ENCODE assay signal across 13 mouse cellular contexts in the genomic region with DNA sequence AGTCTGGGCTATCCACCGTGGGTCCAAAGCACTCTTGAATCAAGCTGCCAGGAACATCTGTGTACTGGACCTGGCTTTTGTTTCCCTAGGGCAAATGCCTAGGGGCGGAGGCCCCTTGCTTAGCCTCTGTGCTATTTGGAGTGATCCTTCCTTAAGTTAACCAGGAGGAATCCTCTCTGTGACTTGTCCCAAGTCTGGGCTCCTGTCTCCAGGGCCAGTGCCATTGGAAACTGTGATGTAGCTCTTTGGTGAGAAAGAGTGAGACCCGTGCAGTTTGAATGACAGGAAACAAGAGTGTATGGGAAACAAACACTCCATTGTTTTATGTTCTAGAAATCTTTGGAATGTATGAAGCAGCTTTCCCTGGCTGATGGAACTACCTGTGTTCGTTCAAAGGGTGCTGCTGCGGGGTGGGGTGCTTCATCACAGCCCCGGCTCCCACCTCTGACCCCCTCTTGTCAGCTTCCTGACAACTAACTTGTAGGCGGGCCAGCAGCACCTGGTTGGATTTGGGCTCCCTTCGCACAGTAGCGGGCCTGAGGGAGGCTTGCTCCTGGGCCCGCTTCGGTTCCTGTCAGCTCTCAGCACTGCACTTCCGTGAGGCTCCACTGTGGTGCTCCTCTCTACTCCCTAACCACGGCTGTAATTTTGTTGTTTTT. TPM values are rescaled to one million over a fixed set of nuclear protein-coding genes. Genes with fewer than 3 reads are reported as not detected.
DNase-seq lines count a peak whose midpoint lies in the region; ATAC-seq and TF ChIP-seq lines count a peak whose summit lies in the region.
"Had no signal": no experiment of that assay in that cellular context is flagged by ENCODE, and none has a peak within 500 bp of the region (broad histone marks: within the 10 kb centered on the region; RNA-seq: fewer than 3 reads in every experiment).

No protein-coding gene starts in this region.

- DNase-seq in cerebellum, adult 11-12 months: peak; percentile 47
- no peak for DNase-seq in cerebellum, adult 18-20 months
- no peak for DNase-seq in layer of hippocampus, adult 2 months (ENCODE audit: low spot score in 2 of 2)
- DNase-seq in layer of hippocampus, adult 8-10 months (ENCODE audit: low spot score in 2 of 2): no peak
- no peak for DNase-seq in ovary, postnatal 14 days (ENCODE audit: low spot score)
- no peak for DNase-seq in kidney, adult 8-10 months
- DNase-seq: adrenal gland, postnatal 10 days; cerebellum, adult 11 months; kidney, postnatal 14 days; thymus, postnatal 4 days had no signal

- no peak for ATAC-seq in embryonic facial prominence, embryonic 15.5 days (ENCODE audit: insufficient number of reproducible peaks, low FRiP score, low TSS enrichment, low read depth)
- no peak for ATAC-seq in limb, embryonic 12.5 days (ENCODE audit: insufficient number of reproducible peaks, insufficient read depth, low FRiP score, low TSS enrichment, low read depth)
- ATAC-seq: midbrain, embryonic 16.5 days had no signal

- TF ChIP-seq CTCF in layer of hippocampus, adult 2 months (conservative IDR thresholded peaks at IDR 0.05): peak; percentile 38

- no peak overlapping the region for H3K9ac ChIP-seq in embryonic facial prominence, embryonic 15.5 days
- H3K9ac ChIP-seq in limb, embryonic 12.5 days (replicated peaks): no peak overlapping the region; the same call in 1 of the 2 replicates

- no peak overlapping the region for H3K4me2 ChIP-seq in embryonic facial prominence, embryonic 15.5 days (replicated peaks)
- no peak overlapping the region for H3K4me2 ChIP-seq in limb, embryonic 12.5 days

- 52% methylated on average over 13 of the region's 13 CpGs for WGBS in embryonic facial prominence, embryonic 15.5 days
- WGBS in limb, embryonic 12.5 days: 74% methylated on average over 13 of the region's 13 CpGs

- H3K9me3 ChIP-seq in embryonic facial prominence, embryonic 15.5 days (replicated peaks): no peaks in the 10 kb centered on the region
- no peaks in the 10 kb centered on the region for H3K9me3 ChIP-seq in limb, embryonic 12.5 days

- H3K4me1 ChIP-seq in embryonic facial prominence, embryonic 15.5 days: peaks cover 28% of the 10 kb centered on the region; the same call in 1 of the 2 replicates
- H3K4me1 ChIP-seq in limb, embryonic 12.5 days (replicated peaks): peaks cover 11% of the 10 kb centered on the region

- H3K36me3 ChIP-seq in embryonic facial prominence, embryonic 15.5 days: peaks cover 56% of the 10 kb centered on the region
- H3K36me3 ChIP-seq in limb, embryonic 12.5 days: peaks cover 91% of the 10 kb centered on the region

- no peaks in the 10 kb centered on the region for H3K27me3 ChIP-seq in embryonic facial prominence, embryonic 15.5 days
- H3K27me3 ChIP-seq in limb, embryonic 12.5 days: no peaks in the 10 kb centered on the region

- peak overlapping the region; percentile 93 for H3K27ac ChIP-seq in layer of hippocampus, adult 2 months
- H3K27ac ChIP-seq in embryonic facial prominence, embryonic 15.5 days (replicated peaks): 0 out of 2 replicates have a peak overlapping the region, but pooled peaks have one; percentile 0
- peak overlapping the region; percentile 62 for H3K27ac ChIP-seq in limb, embryonic 12.5 days

- no peak overlapping the region for H3K4me3 ChIP-seq in layer of hippocampus, adult 2 months
- no peak overlapping the region for H3K4me3 ChIP-seq in embryonic facial prominence, embryonic 15.5 days (replicated peaks)
- no peak overlapping the region for H3K4me3 ChIP-seq in limb, embryonic 12.5 days (replicated peaks)

RNA-seq across cellular contexts. Expression of gene Ehd1, which starts 11.8 kb away (rescaled TPM):
- 10 to 100 TPM; 80.2 to 82.3 TPM for total RNA-seq in layer of hippocampus, adult 2 months (2021)
- 10 to 100 TPM; 59.1 to 76.4 (median 70.3) TPM for total RNA-seq in layer of hippocampus, adult 8-10 months (2022)
- 77.2 and 83.5 TPM in 2 replicates for polyA plus RNA-seq in embryonic facial prominence, embryonic 15.5 days (2015; fragmentation: Nextera tagmentation; extraction: Ambion mirVana)
- 71.5 and 71.6 TPM in 2 replicates for polyA plus RNA-seq in limb, embryonic 12.5 days (2016; fragmentation: Nextera tagmentation; extraction: Ambion mirVana)

RNA-seq across cellular contexts. Expression of gene Cdc42bpg, which starts 17.9 kb away (rescaled TPM):
- total RNA-seq in layer of hippocampus, adult 2 months (2021): 1 to 10 TPM; 5.0 to 5.6 TPM
- total RNA-seq in layer of hippocampus, adult 8-10 months (2022): 1 to 10 TPM; 5.9 to 9.5 (median 6.5) TPM
- polyA plus RNA-seq in embryonic facial prominence, embryonic 15.5 days (2015; fragmentation: Nextera tagmentation; extraction: Ambion mirVana): 1.5 and 2.5 TPM in 2 replicates
- polyA plus RNA-seq in limb, embryonic 12.5 days (2016; fragmentation: Nextera tagmentation; extraction: Ambion mirVana): 0.69 and 0.96 TPM in 2 replicates

RNA-seq across cellular contexts. Expression of gene Men1, which starts 46.4 kb away (rescaled TPM):
- total RNA-seq in layer of hippocampus, adult 2 months (2021): 10 to 100 TPM; 63.3 to 72.1 TPM
- total RNA-seq in layer of hippocampus, adult 8-10 months (2022): 10 to 100 TPM; 60.0 to 74.4 (median 63.5) TPM
- polyA plus RNA-seq in embryonic facial prominence, embryonic 15.5 days (2015; fragmentation: Nextera tagmentation; extraction: Ambion mirVana): 82.1 and 91.7 TPM in 2 replicates
- 103 and 107 TPM in 2 replicates for polyA plus RNA-seq in limb, embryonic 12.5 days (2016; fragmentation: Nextera tagmentation; extraction: Ambion mirVana)

RNA-seq across cellular contexts. Expression of gene Atg2a, which starts 46.9 kb away (rescaled TPM):
- 10 to 100 TPM; 32.5 to 39.0 TPM for total RNA-seq in layer of hippocampus, adult 2 months (2021)
- 10 to 100 TPM; 34.1 to 41.8 (median 37.1) TPM for total RNA-seq in layer of hippocampus, adult 8-10 months (2022)
- polyA plus RNA-seq in embryonic facial prominence, embryonic 15.5 days (2015; fragmentation: Nextera tagmentation; extraction: Ambion mirVana): 10.3 and 11.0 TPM in 2 replicates
- polyA plus RNA-seq in limb, embryonic 12.5 days (2016; fragmentation: Nextera tagmentation; extraction: Ambion mirVana): 11.1 and 11.2 TPM in 2 replicates

RNA-seq across cellular contexts. Expression of gene Map4k2, which starts 52.6 kb away (rescaled TPM):
- total RNA-seq in layer of hippocampus, adult 2 months (2021): 100 to 1,000 TPM in 1 of 2 experiments, 10 to 100 TPM in 1; 81.9 to 105 TPM
- total RNA-seq in layer of hippocampus, adult 8-10 months (2022): 100 to 1,000 TPM in 2 of 4 experiments, 10 to 100 TPM in 2; 85.0 to 114 (median 103) TPM
- polyA plus RNA-seq in embryonic facial prominence, embryonic 15.5 days (2015; fragmentation: Nextera tagmentation; extraction: Ambion mirVana): 15.6 and 16.7 TPM in 2 replicates
- 13.5 and 13.6 TPM in 2 replicates for polyA plus RNA-seq in limb, embryonic 12.5 days (2016; fragmentation: Nextera tagmentation; extraction: Ambion mirVana)

Comparison
In these comparisons a context has a peak if more than half of its experiments do, and no peak if none do; other contexts are left out.
1. H3K27ac ChIP-seq: peak in every context shown above with its lines; median percentile 93 in layer of hippocampus, adult 2 months; 62 in limb, embryonic 12.5 days; 0 in embryonic facial prominence, embryonic 15.5 days.